Mouse (Mus musculus) stomach, postnatal 0 days (tissue): ENCODE data around the gene Cxcl15.
"Not testable (repeated sequence)": the region's sequence is repeated elsewhere in the genome, so short reads cannot be mapped to it uniquely, and the experiment has no call there.

Source experiments
- CTCF ChIP-seq: IDR thresholded peaks from 2 replicates; pipeline ENCODE4 v1.5.1; 2016; ENCODE audit warnings: antibody characterized with exemption, low read depth, mild to moderate bottlenecking, moderate library complexity
- EP300 ChIP-seq: optimal IDR thresholded peaks from 2 replicates; pipeline ENCODE3; 2016; ENCODE audit warnings: antibody characterized with exemption

- not testable (repeated sequence) for TF ChIP-seq EP300, CTCF
Observed at GRCm38 (mm10) chr5:90851391-90851790, 57.1 kb downstream of the Cxcl15 start.
